Mouse (Mus musculus) limb, embryonic 13.5 days (tissue): ENCODE results near the gene Vars. TPM values are rescaled to one million over a fixed set of nuclear protein-coding genes. Genes with fewer than 3 reads are reported as not detected.
A peak's percentile ranks its signal among the peaks of the same experiment; 100 is the strongest.
"Not testable (repeated sequence)": the region's sequence is repeated elsewhere in the genome, so short reads cannot be mapped to it uniquely, and the experiment has no call there.

Experiments
- ATAC-seq: fragments of 200-750 bp; cut with Nextera tagmentation; 2 replicates; pipeline ENCODE4 v1.8.0; 2017; ENCODE audit warnings: low read depth, moderate number of reproducible peaks, moderate TSS enrichment; ENCODE audit not compliant: low FRiP score
- H3K27ac ChIP-seq: fragments of 300-500 bp; sonication (generic); 2 replicates; pipeline ENCODE4 v1.5.1; 2015; ENCODE audit warnings: inconsistent platforms, mild to moderate bottlenecking, moderate library complexity
- H3K27me3 ChIP-seq: fragments of 300-500 bp; sonication (generic); 2 replicates; pipeline ENCODE4 v1.6.1; 2015; ENCODE audit warnings: mild to moderate bottlenecking, inconsistent platforms
- H3K36me3 ChIP-seq: fragments of 300-500 bp; sonication (generic); 2 replicates; pipeline ENCODE4 v1.6.1; 2015; ENCODE audit warnings: inconsistent platforms, mild to moderate bottlenecking, moderate library complexity
- H3K4me1 ChIP-seq: fragments of 300-500 bp; sonication (generic); 2 replicates; pipeline ENCODE4 v1.6.1; 2015; ENCODE audit warnings: inconsistent platforms
- H3K4me2 ChIP-seq: fragments of 300-500 bp; sonication (generic); replicated peaks from 2 replicates; pipeline ENCODE4 v1.6.1; 2015; ENCODE audit warnings: inconsistent platforms, mild to moderate bottlenecking, moderate library complexity
- H3K4me3 ChIP-seq: fragments of 300-500 bp; sonication (generic); 2 replicates; pipeline ENCODE4 v1.5.1; 2015; ENCODE audit warnings: moderate library complexity, mild to moderate bottlenecking, inconsistent platforms
- H3K9ac ChIP-seq: fragments of 300-500 bp; sonication (generic); 2 replicates; pipeline ENCODE4 v1.6.1; 2015; ENCODE audit warnings: mild to moderate bottlenecking, inconsistent platforms
- H3K9me3 ChIP-seq: fragments of 300-500 bp; sonication (generic); 2 replicates; pipeline ENCODE4 v1.6.1; 2016; ENCODE audit warnings: inconsistent platforms
- WGBS: fragments of 180-500 bp; shearing (Covaris S2); methylation state at CpG from one replicate; pipeline ENCODE4 v1.1.7; 2015; 5-methylcytosine and 5-hydroxymethylcytosine counted together
- polyA plus RNA-seq: library from polyadenylated mRNA; unstranded; fragments of >200 nt; fragmentation: Nextera tagmentation; extraction: Ambion mirVana; gene quantifications from 2 replicates; pipeline ENCODE4 v1.2.1, GENCODE M21; 2015

Gene Vars
- 102 and 110 TPM in 2 replicates for polyA plus RNA-seq

- Histone ChIP-seq H3K9me3 (no peaks in the 10 kb centered on the region), H3K4me2 (peak within 1 kb of the TSS; percentile 99), H3K27me3 (no peaks in the 10 kb centered on the region), H3K4me3 (peak within 1 kb of the TSS; percentile 95), H3K36me3 (peaks cover 53% of the 10 kb centered on the region), H3K9ac (peak within 1 kb of the TSS; percentile 98), H3K27ac (peak within 1 kb of the TSS; percentile 98), H3K4me1 (peaks cover 41% of the 10 kb centered on the region)
- peak; percentile 88 for ATAC-seq
- WGBS, result under 1% methylated on average over 74 of the region's 83 CpGs
These were observed at the start of gene Vars for GRCm38 (mm10) chr17:35000717-35001451. TSS of gene Vars (plus strand) at chr17:35000987.

GRCm38 (mm10) chr17:34951636-34952377 is 49.0 kb upstream of the Vars start:
- H3K36me3 ChIP-seq, result peaks cover 19% of the 10 kb centered on the region
- WGBS, result under 1% methylated on average over 29 of the region's 29 CpGs
- peaks cover 13% of the 10 kb centered on the region for H3K4me1 ChIP-seq
- peaks cover 21% of the 10 kb centered on the region for H3K27me3 ChIP-seq
- H3K4me3 ChIP-seq, result peak overlapping the region; percentile 97
- peak overlapping the region; percentile 97 for H3K4me2 ChIP-seq
- peak overlapping the region; percentile 100 for H3K9ac ChIP-seq
- peak overlapping the region; percentile 94 for H3K27ac ChIP-seq
- no peak; the same call in 1 of the 2 replicates for ATAC-seq
- H3K9me3 ChIP-seq, result no peaks in the 10 kb centered on the region

GRCm38 (mm10) chr17:34952378-34953040 is 48.3 kb upstream of the Vars start:
- Histone ChIP-seq H3K9ac (peak overlapping the region; percentile 100), H3K4me3 (peak overlapping the region; percentile 97), H3K27ac (peak overlapping the region; percentile 94), H3K4me1 (peaks cover 13% of the 10 kb centered on the region), H3K9me3 (no peaks in the 10 kb centered on the region), H3K4me2 (peak overlapping the region; percentile 97), H3K27me3 (peaks cover 24% of the 10 kb centered on the region), H3K36me3 (peaks cover 19% of the 10 kb centered on the region)
- WGBS, result under 1% methylated on average over 23 of the region's 23 CpGs
- ATAC-seq, result peak; percentile 84

GRCm38 (mm10) chr17:34953258-34953657 is 47.5 kb upstream of the Vars start:
- Histone ChIP-seq H3K27me3 (peaks cover 24% of the 10 kb centered on the region), H3K27ac (no peak overlapping the region), H3K9ac (no peak overlapping the region), H3K36me3 (peaks cover 19% of the 10 kb centered on the region), H3K4me1 (peaks cover 13% of the 10 kb centered on the region), H3K4me2 (no peak overlapping the region), H3K9me3 (no peaks in the 10 kb centered on the region), H3K4me3 (peak overlapping the region; percentile 97; the same call in 1 of the 2 replicates)
- WGBS, result 89% methylated on average over 3 of the region's 3 CpGs
- ATAC-seq, result no peak

- 91% methylated on average over 4 of the region's 4 CpGs for WGBS
- Histone ChIP-seq H3K4me2 (no peak overlapping the region), H3K9me3 (no peaks in the 10 kb centered on the region), H3K27me3 (peaks cover 24% of the 10 kb centered on the region), H3K27ac (no peak overlapping the region), H3K9ac (no peak overlapping the region), H3K36me3 (peaks cover 19% of the 10 kb centered on the region), H3K4me3 (no peak overlapping the region), H3K4me1 (peaks cover 13% of the 10 kb centered on the region)
- no peak for ATAC-seq
These were observed 46.9 kb upstream of the Vars start for GRCm38 (mm10) chr17:34953904-34954303.

GRCm38 (mm10) chr17:34954831-34955230 is 46.0 kb upstream of the Vars start:
- no peak for ATAC-seq
- no peak overlapping the region for H3K27ac ChIP-seq
- 66% methylated on average over 4 of the region's 4 CpGs for WGBS
- H3K36me3 ChIP-seq, result peaks cover 12% of the 10 kb centered on the region
- H3K4me3 ChIP-seq, result no peak overlapping the region
- peak overlapping the region; percentile 25; the same call in 1 of the 2 replicates for H3K9ac ChIP-seq
- H3K4me1 ChIP-seq, result peaks cover 14% of the 10 kb centered on the region
- peaks cover 24% of the 10 kb centered on the region for H3K27me3 ChIP-seq
- no peaks in the 10 kb centered on the region for H3K9me3 ChIP-seq
- H3K4me2 ChIP-seq, result no peak overlapping the region

- WGBS, result 80% methylated on average over 3 of the region's 3 CpGs
These were observed 44.9 kb upstream of the Vars start for GRCm38 (mm10) chr17:34955884-34956283.

GRCm38 (mm10) chr17:34956340-34956739 is 44.4 kb upstream of the Vars start:
- Histone ChIP-seq H3K9ac (no peak overlapping the region), H3K4me1 (peaks cover 8% of the 10 kb centered on the region), H3K36me3 (no peaks in the 10 kb centered on the region), H3K27me3 (peaks cover 24% of the 10 kb centered on the region), H3K27ac (no peak overlapping the region), H3K9me3 (no peaks in the 10 kb centered on the region), H3K4me3 (no peak overlapping the region), H3K4me2 (no peak overlapping the region)
- WGBS, result 40% methylated on average over 1 of the region's 1 CpGs
- no peak for ATAC-seq

More at GRCm38 (mm10) chr17:34955884-34956283, 44.9 kb upstream of the Vars start:
- Histone ChIP-seq H3K9ac (no peak overlapping the region), H3K36me3 (peaks cover 2% of the 10 kb centered on the region), H3K27ac (no peak overlapping the region), H3K9me3 (no peaks in the 10 kb centered on the region), H3K27me3 (peaks cover 24% of the 10 kb centered on the region), H3K4me2 (no peak overlapping the region), H3K4me1 (peaks cover 12% of the 10 kb centered on the region), H3K4me3 (no peak overlapping the region)
- no peak for ATAC-seq

- not testable (repeated sequence) for H3K4me2 ChIP-seq, H3K36me3 ChIP-seq, H3K4me3 ChIP-seq, H3K27ac ChIP-seq, H3K9ac ChIP-seq, H3K9me3 ChIP-seq, ATAC-seq, H3K4me1 ChIP-seq
- H3K27me3 ChIP-seq, result peaks cover 26% of the 10 kb centered on the region
- WGBS, result 20% methylated on average over 35 of the region's 40 CpGs
These were observed 43.5 kb upstream of the Vars start for GRCm38 (mm10) chr17:34957291-34957690.

GRCm38 (mm10) chr17:34957966-34958365 is 42.8 kb upstream of the Vars start:
- peaks cover 28% of the 10 kb centered on the region for H3K27me3 ChIP-seq
- not testable (repeated sequence) for H3K4me2 ChIP-seq, ATAC-seq, H3K36me3 ChIP-seq, H3K4me3 ChIP-seq, H3K4me1 ChIP-seq, H3K9ac ChIP-seq, H3K9me3 ChIP-seq, H3K27ac ChIP-seq
- WGBS, result 34% methylated on average over 26 of the region's 40 CpGs

- not testable (repeated sequence) for H3K4me1 ChIP-seq, H3K27ac ChIP-seq, H3K36me3 ChIP-seq, H3K9me3 ChIP-seq, H3K9ac ChIP-seq
- WGBS, result 1% methylated on average over 24 of the region's 47 CpGs
- Histone ChIP-seq H3K4me2 (peak overlapping the region; percentile 68), H3K27me3 (peaks cover 36% of the 10 kb centered on the region), H3K4me3 (peak overlapping the region; percentile 53)
- peak; percentile 25 for ATAC-seq
These were observed 42.1 kb upstream of the Vars start for GRCm38 (mm10) chr17:34958734-34959129.
